Mouse (Mus musculus) embryo, embryonic 10.5 days (tissue): ENCODE measurements at regions not wholly inside any gene's neighbourhood (a gene's known extent, or its start where the extent isn't known, plus 50 kb on each side); places are given as distances from the start of the nearest gene placed in this dataset.
"Not testable (repeated sequence)": the region's sequence is repeated elsewhere in the genome, so short reads cannot be mapped to it uniquely, and the experiment has no call there.

Source experiments
- DNase-seq: peaks from one replicate; pipeline ENCODE4 v3.0.0-alpha.2; 2015; ENCODE audit warnings: low spot score

DNA sequence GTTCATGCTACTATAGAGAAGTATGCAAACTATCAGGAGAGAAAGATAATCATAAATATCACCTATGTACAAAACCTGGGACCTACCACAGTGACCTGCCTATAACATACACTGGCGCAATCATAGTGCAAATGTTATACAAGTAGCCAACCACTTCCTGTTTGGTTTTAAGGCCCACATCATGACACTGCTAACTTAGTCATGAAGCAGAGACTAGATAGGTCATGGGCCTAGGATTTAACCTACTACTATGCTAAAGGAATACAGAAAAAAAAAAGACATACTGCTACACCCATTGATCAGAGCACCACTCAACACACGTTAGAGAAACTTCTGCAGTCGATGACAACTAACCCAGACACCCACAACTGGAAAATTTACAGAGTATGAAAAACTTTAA, 498.6 kb upstream of the Acvr2a start:
- DNase-seq = no peak

GRCm38 (mm10) chr2:48316180-48316889, 497.6 kb upstream of the Acvr2a start:
- DNase-seq = no peak

DNA sequence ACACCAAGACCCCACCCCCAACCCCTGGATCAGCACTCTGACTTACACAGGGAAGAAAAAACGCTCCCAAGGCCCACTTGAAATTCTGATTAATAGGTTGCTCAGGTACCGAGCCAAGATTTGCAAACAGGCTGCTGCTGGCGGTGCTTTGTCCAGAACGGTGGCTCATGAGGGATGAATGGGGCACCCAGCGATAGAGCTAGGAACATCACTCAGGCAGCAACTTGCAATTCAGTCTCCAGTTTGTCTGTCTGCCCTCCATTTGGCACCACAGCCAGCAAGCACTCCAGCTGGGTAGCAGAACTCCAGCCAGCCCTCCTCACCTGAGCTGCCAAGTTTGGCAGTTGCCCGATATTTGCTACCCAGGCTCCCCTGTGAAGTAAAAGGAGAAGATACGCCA, 496.1 kb upstream of the Acvr2a start:
- no peak for DNase-seq

- DNase-seq = peak; percentile 57
These were observed 495.4 kb upstream of the Acvr2a start for GRCm38 (mm10) chr2:48318384-48319030.

DNA sequence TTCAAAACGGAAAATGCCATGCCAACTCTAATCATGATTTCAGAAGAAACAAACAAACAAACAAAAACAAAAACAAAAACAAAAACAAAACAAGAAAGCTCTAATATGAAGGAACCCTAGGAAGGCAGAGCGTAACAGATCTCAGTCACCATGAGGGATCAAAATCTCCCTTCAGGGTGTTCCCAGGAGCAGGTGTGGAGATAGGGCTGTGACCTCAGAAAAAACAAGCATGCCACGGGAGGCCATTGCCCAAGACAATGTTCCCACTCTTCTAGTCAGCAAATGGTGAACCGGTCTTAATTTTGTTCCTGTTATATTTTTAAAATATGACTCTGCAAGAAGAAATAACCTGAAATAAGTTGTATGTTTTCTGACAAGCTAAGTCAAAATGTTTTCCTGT, 492.4 kb upstream of the Acvr2a start:
- DNase-seq = no peak

- no peak for DNase-seq
These were observed 491.6 kb upstream of the Acvr2a start for GRCm38 (mm10) chr2:48322278-48322677.

- DNase-seq = no peak
These were observed 485.7 kb upstream of the Acvr2a start for GRCm38 (mm10) chr2:48328204-48328603.

GRCm38 (mm10) chr2:48332783-48333182, 481.1 kb upstream of the Acvr2a start:
- DNase-seq = no peak

DNA sequence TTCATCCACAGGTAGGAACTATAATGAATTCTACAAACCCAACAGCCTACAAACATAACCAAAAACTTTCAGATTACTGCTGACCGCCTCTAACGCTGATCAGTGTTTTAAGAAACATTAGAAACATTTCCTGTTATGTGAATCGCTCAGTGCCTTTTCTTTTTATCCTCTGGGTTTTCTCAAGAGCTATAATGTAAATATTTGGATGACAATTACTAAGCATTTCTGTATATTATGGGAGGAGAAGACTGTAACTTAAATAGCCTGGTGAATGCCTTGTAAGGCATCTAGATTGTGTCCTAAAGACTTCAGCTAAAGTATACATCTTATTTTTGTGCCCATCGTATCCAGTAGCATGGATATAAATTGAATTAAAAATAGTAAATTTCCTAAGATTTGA, 465.9 kb upstream of the Acvr2a start:
- DNase-seq = no peak

DNA sequence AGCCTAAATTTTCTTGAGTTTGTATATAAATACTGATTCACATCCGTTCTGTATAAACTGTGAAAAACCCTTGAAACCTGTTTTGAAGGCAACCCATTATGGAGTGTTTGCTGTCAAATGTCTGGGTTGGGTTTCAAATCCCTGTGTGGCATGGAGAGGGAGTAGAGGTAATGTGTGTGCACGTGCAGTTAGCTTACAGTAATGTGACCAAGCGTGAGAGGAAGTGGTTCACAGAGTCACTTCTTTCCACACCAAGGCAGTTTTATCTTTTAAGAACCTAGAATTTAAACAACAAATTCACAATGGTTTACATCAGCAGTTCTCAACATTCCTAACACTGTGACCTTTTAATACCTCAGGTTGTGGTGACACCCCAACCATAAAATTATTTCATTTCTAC, 464.1 kb upstream of the Acvr2a start:
- no peak for DNase-seq

DNA sequence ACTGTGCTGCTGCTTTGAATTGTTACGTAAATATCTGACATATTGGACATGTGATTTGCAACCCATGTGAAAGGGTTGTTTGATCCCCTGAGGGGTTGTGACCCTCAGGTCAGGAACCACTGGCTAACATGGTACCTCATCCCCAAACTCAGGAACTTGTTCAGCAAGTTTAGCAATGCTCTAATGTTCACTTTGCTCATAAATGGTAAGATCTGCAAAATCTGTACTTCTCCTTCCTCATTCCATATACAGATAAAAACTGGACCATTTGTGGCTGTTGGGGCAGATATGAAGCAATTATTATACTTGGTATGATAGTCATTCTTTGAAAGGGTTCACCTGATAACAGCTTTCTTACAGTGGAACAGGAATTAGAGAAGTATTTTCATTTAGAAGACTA, 463.7 kb upstream of the Acvr2a start:
- DNase-seq = no peak

DNA sequence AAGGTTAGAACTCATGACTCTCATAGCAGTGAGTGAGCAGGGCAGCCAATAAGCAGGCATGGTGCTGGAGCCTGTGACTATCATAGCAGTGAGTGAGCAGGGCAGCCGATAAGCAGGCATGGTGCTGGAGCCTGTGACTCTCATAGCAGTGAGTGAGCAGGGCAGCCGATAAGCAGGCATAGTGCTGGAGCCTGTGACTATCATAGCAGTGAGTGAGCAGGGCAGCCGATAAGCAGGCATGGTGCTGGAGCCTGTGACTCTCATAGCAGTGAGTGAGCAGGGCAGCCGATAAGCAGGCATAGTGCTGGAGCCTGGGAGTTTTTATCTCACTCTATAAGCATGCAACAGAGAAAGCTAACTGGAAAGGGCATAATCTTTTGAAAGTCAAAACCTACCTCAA, 442.3 kb upstream of the Acvr2a start:
- not testable (repeated sequence) for DNase-seq

DNA sequence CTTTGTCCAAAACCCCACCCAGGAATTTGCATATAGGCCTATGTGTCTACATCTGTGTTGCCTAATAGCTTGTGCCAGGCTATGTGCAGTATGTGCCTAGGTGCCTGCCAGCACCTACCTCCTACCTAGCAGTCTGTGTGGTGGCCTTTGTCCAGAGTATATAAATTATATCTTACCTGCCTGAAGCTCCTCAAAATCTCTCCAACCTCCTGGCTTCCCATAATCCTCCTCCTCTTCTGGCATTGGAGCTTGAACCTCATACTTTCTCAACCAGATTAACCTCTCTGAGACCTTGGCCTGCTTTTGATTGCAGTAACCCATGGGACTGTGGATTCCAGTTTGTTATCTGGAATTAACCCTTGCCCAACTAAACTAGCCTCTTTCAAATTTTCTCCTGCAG, 440.8 kb upstream of the Acvr2a start:
- no peak for DNase-seq

- DNase-seq = no peak
These were observed 439.6 kb upstream of the Acvr2a start for GRCm38 (mm10) chr2:48374302-48374701.

DNA sequence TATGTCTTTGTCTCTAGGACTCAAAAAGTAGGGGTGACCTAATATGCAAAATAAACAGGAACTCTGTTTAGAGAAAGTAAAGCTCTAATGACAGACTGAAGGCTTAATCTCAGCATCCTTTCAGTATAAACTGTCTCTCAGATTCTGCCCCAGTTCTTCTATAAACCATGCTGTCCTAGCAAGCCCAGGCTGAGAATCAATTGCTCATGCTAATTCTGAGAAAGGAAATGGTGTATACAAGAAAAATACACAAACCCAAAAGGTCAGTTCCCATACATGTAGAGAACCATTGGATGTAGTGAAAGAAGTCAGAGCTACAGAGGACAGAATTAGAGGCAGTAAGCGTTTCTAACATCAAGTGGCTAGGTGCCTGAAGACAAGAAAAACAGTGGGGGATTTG, 435.7 kb upstream of the Acvr2a start:
- no peak for DNase-seq

DNA sequence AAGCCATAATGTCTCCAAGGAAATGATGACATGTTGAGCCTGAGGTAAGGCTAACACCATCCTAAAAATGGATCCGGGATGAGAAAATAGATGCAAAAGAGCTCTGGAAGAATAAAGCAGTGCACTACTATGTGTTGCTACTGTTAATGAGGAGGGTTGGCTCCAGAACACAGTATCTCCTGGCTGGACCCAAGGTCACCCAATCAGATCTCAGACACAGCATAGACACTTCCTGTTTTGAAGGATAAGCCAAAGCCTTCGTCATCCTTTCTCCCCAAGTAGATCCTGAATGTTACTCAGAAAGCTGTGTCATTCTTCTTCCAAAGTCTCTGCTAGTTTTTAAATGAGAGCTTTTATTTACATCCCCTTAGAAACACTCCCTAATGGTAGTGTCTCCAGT, 435.2 kb upstream of the Acvr2a start:
- DNase-seq = no peak

GRCm38 (mm10) chr2:48380140-48380539, 433.8 kb upstream of the Acvr2a start:
- peak; percentile 12 for DNase-seq

DNA sequence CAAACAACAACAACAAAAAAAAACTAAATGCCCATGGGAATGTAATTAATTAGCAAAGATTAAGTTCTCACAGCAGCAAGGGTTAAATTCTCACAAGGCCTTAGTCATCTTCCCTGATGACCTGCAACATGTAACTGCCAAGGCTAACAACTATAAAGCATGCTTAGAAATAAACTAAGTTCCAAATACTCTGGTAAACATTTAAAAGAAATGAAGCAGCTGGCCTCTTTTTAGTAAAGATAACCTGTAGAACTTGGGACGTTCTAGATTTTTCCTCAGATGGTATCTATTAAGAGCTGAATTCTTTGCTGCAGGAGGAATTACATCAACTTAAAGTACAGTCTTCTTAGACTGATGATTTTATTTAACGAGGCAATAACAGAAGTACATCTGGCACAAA, 433.1 kb upstream of the Acvr2a start:
- DNase-seq = no peak

DNA sequence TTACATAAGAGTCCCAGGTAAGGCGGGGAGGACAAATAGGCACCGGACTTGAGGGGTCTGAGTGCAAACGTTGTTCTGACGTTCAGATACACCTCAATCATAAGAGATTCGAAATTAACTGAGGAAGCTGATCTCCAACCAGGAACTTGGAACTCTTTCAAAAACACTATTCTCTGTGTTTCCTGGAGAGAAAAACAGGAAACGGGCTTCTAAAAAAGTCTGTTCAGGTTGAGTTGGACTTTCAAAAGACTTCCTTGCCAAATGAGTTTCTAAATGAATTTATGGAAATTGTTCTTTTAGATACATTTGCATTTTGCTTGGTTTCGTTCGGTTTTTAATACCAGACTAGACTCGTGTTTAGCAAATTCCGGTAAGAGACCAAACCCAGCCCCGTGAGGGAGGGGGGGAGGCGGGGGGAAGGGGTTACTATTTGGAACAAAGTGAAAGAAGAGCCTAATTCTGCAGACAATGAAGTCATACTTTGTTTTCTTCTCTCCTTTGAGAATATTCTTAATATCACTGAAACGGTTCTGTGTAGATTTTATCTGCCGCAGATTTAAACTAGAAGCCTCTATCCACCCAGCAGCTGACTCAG, 432.3 kb upstream of the Acvr2a start:
- DNase-seq = no peak

- DNase-seq = no peak
These were observed 415.4 kb upstream of the Acvr2a start for GRCm38 (mm10) chr2:48398504-48398903.

GRCm38 (mm10) chr2:48399191-48399590, 414.7 kb upstream of the Acvr2a start:
- DNase-seq = no peak

DNA sequence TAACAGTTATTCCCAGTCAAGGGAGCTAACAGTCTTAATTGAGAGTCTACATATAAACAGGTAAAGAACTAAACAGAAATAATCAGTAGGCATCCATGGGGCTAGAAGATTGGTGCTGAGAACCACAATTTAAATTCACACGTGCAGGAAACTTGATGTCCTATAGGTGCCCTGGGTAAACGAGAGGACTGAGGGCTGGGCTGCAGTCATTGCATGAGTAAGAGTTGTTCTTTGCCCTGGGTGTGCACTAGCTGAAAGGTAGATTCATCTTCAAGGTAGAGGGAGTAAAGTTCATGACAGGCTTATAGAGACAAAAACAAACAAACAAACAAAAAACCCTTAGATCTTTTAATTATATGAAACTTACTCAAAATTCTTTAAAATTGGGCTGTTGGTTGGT, 411.1 kb upstream of the Acvr2a start:
- no peak for DNase-seq

DNA sequence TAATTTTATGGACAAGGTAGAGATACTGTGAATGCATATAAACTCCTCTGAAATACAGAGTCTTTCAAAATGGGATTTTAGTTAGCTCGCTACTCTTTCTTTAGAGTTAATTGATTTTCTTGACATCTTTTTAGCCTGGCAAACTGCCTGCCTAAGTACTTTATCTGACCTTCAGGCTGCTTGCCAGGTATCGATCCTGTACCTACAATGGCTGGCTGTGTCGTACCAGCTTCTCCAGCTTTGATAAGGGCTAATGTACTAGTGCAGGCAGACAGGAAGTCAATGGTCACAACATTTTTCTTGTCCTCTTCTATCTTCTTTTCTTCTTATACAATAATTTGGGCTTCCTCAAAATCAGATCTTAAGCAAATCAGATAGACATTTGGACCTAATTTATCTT, 409.4 kb upstream of the Acvr2a start:
- no peak for DNase-seq

- no peak for DNase-seq
These were observed 406.0 kb upstream of the Acvr2a start for GRCm38 (mm10) chr2:48407876-48408275.
